Mouse (Mus musculus): ENCODE measurements around the gene Cyb561d2. TPM values are rescaled to one million over a fixed set of nuclear protein-coding genes. Genes with fewer than 3 reads are reported as not detected.

The Cyb561d2 gene
- total RNA-seq (2021) = 1 to 10 TPM; 2.2 to 2.5 TPM
- long read RNA-seq, experiment 1, partial matches to known transcripts = 0 of 1 reads
- long read RNA-seq, experiment 1, other reads (novel, unspliced or antisense) = 1 of 1 reads
- long read RNA-seq, experiment 2, transcript Cyb561d2-205 (4 exons, 1,162 nt) = major isoform, 6 of 7 reads
- long read RNA-seq, experiment 2, partial matches to known transcripts = 0 of 7 reads
- long read RNA-seq, experiment 2, other reads (novel, unspliced or antisense) = 1 of 7 reads

DNA sequence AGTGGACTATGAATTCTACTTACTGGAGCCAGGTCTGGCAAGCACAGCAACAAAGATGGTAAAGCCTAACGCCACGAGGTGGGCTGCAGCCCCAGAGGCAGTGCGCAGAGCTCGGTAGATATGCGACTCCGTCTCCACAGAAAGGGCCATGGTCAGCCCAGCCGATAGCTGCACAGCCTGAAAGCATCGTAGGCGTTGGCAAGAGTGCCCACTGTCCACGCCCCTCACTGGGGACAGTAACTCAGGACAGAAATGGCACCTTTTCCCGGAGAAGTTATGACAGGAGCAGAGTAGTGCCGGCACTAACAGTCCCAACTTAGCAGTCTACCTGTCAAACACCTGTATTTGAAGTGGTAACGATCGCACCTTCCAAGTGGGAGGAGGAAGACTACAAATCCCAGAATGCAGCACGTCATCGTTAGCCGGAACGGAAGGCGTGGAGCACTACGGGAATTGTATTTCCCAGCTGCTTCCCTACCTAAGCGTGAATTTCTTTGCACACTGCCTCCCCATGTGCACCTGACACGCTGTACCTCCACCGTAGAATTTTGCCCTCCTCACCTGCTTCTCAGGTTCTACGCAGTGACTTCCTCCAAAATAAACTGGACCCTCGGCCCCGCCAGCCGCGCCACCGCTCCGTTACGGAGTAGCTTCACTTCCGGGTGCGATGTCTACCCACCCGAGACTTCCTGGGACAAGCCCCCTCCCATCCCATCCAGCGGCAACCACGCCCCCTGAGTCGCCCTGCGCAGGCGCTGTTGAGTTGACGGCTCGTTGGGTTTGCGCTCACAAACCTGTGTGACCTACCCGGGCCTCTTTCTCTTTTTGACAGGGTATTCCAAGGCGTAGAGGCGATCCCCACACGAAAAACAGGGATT lies at the start of gene Cyb561d2, which contains the start of gene Nprl2:
Gene Cyb561d2, minus strand, starts transcription at position 720 of the 878 bp plus-strand sequence.
Gene Nprl2, plus strand, starts transcription at position 753 of the 878 bp plus-strand sequence.
- peak; percentile 93 for DNase-seq
- intact Hi-C loops (cut with DNase I; ENCODE audit: low total_unique reads) = no loop called here

DNA sequence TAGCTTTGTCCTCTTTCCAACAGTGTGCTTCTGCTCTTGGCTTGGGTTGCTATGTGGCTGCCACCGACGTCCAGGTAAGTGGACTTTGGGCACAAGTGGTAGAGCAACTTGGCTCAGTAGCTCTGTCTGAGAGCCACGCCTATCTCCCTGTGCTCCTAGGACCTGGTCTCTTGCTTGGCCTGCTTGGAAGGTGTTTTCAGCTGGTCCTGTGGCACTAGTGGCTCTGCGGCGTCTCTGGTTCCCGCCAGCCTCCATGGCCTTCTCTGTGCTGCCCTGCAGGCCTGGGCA lies 48.7 kb upstream of the Cyb561d2 start:
- intact Hi-C loops (cut with DNase I; ENCODE audit: low total_unique reads) = no loop called here
- no peak for DNase-seq

DNA sequence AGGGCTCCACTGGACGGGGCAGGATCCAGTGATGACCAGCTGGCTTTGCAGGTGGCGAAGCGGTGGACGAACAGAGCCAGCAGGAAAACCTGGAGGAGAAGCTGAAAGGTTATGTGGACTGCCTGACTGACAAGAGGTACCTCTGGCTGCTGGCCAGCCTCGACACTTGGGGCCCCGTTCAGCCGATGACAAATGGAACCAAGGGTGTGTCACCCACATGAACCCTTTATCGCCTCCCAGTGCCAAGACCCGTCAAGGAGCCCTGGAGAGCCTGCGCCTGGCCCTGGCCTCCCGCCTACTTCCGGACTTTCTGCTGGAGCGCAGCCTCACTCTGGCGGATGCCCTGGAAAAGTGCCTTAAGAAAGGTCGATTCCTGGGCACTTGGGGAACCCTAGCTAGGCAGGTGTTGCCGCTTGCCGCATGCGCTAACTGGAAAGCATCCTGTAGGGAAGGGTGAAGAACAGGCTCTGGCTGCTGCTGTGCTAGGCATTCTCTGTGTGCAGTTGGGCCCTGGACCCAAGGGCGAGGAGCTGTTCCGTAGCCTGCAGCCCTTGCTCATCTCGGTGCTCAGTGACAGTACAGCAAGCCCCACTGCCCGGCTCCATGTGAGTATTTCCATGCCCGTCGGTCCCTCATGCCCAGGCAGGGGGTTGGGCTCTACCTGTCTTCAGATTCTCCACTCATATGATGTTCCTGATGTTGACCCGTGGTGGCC lies 48.2 kb upstream of the Cyb561d2 start:
- peak; percentile 66 for DNase-seq
- intact Hi-C loops (cut with DNase I; ENCODE audit: low total_unique reads) = no loop called here

- DNase-seq = peak; percentile 56
- intact Hi-C loops (cut with DNase I; ENCODE audit: low total_unique reads) = no loop called here
Measured at GRCm38 (mm10) chr9:107587833-107588639, 46.0 kb upstream of the Cyb561d2 start.

GRCm38 (mm10) chr9:107586974-107587832 lies 45.2 kb upstream of the Cyb561d2 start, which contains the start of gene Ifrd2:
Gene Ifrd2, plus strand, starts transcription at chr9:107587642.
- DNase-seq = peak; percentile 97
- intact Hi-C loops (cut with DNase I; ENCODE audit: low total_unique reads) = no loop called here

GRCm38 (mm10) chr9:107586504-107586903 lies 44.5 kb upstream of the Cyb561d2 start:
- DNase-seq = no peak

DNA sequence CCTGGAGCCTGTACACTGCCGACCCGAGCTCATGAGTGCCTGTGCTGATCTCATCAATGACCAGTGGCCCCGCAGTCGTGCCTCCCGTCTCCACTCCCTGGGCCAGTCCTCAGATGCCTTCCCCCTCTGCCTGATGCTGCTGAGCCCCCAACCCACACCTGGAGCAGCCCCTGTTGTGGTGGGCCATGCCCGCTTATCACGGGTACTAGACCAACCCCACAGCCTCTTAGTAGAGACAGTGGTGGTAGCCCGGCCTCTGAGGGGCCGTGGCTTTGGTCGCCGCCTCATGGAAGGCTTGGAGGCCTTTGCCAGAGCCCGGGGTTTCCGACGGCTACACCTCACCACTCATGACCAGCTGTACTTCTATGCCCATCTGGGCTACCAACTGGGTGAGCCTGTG lies 41.2 kb upstream of the Cyb561d2 start:
- intact Hi-C loops (cut with DNase I; ENCODE audit: low total_unique reads) = no loop called here
- DNase-seq = no peak

More at GRCm38 (mm10) chr9:107586504-107586903, 44.5 kb upstream of the Cyb561d2 start:
- intact Hi-C loops (cut with DNase I; ENCODE audit: low total_unique reads) = no loop called here

DNA sequence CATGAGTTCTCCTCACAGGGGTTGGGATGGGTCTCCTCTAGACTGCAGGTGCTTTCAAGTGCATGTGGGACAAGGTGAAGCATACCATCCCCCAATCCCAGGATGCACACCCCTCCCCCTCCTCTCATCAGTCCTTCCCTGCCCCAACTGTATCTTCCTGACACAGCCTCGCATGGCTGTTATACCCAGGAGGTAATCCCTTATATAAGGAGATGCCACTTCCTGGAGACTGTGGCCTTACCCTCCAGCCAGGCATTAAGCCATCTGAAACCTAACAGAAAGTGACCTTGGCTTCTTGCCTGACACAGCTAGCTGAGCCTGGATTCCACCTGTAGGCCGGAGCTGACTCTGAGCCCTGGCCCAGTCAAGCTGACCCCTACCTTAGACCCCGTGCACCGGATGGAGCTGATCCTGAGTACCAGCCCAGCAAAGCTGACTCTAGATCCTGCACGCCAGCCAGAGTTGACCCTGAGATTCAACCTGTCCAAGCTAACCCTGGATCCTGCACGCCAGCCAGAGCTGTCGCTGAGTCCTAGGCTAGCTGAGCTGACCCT lies 40.6 kb upstream of the Cyb561d2 start:
- no peak for DNase-seq
- intact Hi-C loops (cut with DNase I; ENCODE audit: low total_unique reads) = no loop called here

GRCm38 (mm10) chr9:107581584-107581983 lies 39.6 kb upstream of the Cyb561d2 start:
- intact Hi-C loops (cut with DNase I; ENCODE audit: low total_unique reads) = no loop called here
- DNase-seq = no peak

DNA sequence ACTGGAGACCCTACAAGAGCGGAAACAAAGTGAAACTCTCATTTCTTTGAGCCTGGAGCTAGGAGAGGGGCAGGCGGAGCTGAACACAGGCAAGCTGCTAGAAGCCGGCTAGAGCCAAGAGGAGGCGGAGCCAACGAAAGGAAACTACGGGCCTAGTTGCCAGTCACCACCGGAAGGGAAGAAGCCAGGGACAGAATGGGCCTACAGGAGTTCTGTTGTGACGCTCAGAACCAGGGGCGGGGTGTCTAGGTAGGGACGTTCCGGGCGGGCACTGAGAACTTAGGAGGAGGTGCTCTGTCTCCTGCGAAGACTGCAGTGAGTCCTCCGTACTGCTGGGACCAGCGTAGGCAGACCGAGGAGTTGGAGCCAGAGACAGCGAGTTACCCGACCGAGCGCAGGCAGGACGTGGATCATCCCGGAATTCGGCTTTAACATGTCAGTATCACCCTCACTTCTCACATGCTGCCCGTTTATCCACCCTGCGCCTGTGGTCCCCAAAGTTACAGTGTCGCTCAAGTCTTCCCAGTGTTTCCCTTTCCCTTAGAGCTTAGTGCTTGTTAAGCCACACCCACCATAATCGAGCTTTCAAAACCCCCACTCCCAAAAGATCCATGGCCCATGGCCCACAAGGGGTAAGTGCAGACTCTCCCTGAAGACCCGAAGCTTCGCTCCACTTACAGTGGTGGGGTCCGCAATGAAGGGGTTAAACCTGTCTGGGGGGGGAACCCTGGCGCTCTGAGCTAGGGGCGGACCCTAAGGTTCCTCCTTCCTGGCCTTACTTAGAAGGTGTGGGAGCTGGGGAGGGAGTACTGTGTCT lies 38.7 kb upstream of the Cyb561d2 start, which contains the start of gene Hyal3:
Gene Hyal3, plus strand, starts transcription at position 318 of the 817 bp plus-strand sequence.
- intact Hi-C loops (cut with DNase I; ENCODE audit: low total_unique reads) = no loop called here
- peak; percentile 91 for DNase-seq

DNA sequence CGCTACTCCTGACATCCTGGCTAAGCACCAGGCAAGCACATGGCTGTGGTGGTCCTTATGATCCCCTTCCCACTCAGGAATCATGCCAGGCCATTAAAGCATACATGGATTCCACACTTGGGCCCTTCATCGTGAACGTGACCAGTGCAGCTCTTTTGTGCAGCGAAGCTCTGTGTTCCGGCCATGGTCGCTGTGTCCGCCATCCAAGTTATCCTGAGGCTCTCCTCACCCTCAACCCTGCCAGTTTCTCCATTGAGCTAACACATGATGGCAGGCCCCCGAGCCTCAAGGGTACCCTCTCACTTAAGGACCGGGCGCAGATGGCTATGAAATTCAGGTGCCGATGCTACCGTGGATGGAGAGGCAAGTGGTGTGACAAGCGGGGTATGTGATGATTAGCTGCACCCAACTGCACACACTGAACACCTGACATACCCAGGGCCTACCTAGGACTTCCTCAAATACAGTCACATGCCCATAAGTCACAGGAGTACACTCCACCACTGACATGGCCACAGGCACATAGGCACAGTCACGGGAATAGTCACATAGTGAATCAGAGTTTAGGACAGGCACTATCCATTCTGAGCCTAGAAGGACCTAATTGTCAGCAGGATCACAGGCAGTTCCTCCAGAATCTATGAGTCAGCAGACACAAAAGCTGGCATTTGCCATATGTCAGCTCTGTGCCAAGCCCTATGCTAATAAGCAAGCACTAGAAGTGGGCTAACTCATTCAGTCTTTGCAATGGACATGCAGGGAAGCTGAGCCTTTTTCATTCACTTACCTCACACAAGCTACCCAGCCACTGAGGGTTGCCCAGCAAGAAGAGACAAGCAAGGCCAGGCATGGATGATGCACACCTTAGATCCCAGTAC lies 37.3 kb upstream of the Cyb561d2 start:
- intact Hi-C loops (cut with DNase I; ENCODE audit: low total_unique reads) = no loop called here

GRCm38 (mm10) chr9:107578587-107578986 lies 36.6 kb upstream of the Cyb561d2 start, which contains the start of gene Naa80:
Gene Naa80, plus strand, starts transcription at chr9:107578887.
- no peak for DNase-seq

More for the DNA sequence above, 37.3 kb upstream of the Cyb561d2 start:
- DNase-seq = no peak

GRCm38 (mm10) chr9:107577871-107578270 lies 35.9 kb upstream of the Cyb561d2 start:
- no peak for DNase-seq
- intact Hi-C loops (cut with DNase I; ENCODE audit: low total_unique reads) = no loop called here

More at GRCm38 (mm10) chr9:107578587-107578986, 36.6 kb upstream of the Cyb561d2 start, which contains the start of gene Naa80:
- intact Hi-C loops (cut with DNase I; ENCODE audit: low total_unique reads) = no loop called here

DNA sequence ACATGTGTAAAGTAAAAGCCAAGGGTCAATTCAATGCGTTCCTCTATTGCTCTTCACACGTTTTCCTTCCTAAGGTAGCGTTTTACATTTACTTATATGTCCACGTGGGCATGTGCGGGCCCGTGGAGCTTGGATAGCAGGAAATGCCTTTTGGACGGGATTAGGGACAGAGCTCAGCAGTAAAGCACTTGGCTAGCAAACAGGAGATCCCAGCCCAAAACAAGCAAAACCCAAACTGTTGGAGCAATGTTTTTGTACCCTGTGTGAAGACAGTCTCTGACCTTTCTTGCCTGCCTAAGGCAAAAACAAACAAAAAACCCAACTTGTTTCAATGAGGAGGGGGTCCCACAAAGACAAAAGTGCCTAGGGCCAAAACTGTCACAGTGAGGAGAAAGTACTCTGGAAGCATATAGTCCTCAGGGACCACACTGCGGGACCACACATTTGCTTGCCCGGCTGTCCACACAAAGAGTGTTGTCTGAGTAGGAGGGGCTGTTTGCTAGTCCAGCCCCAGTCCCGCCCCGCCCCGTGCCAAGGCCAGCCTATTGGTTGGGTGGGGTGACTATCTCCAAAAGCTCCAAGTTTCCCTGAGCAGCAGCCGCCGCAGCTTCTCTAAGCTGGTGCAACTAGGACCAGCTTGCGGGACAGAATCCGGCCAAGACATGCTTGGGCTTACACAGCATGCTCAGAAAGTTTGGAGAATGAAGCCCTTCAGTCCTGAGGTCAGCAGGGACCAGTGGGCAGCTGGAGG lies 34.5 kb upstream of the Cyb561d2 start, which contains the start of gene Hyal1:
Gene Hyal1, plus strand, starts transcription at position 571 of the 751 bp plus-strand sequence.
- peak; percentile 91 for DNase-seq
- intact Hi-C loops (cut with DNase I; ENCODE audit: low total_unique reads) = no loop called here

Measured in gastrocnemius, postnatal 14 days (tissue).